Mouse (Mus musculus) liver, embryonic 15.5 days (tissue): ENCODE measurements at regions not wholly inside any gene's neighbourhood (a gene's known extent, or its start where the extent isn't known, plus 50 kb on each side); places are given as distances from the start of the nearest gene placed in this dataset.

ENCODE experiments used
- ATAC-seq: fragments of 200-750 bp; cut with Nextera tagmentation; 2 replicates; pipeline ENCODE4 v1.8.0; 2017; ENCODE audit warnings: moderate number of reproducible peaks, mild to moderate bottlenecking, moderate library complexity; ENCODE audit not compliant: insufficient read depth
- H3K27ac ChIP-seq: fragments of 300-500 bp; sonication (generic); replicated peaks from 2 replicates; pipeline ENCODE4 v1.5.1; 2015; ENCODE audit warnings: mild to moderate bottlenecking, inconsistent platforms
- H3K27me3 ChIP-seq: fragments of 300-500 bp; sonication (generic); 2 replicates; pipeline ENCODE4 v1.6.1; 2015; ENCODE audit warnings: mild to moderate bottlenecking, inconsistent platforms
- H3K36me3 ChIP-seq: fragments of 300-500 bp; sonication (generic); replicated peaks from 2 replicates; pipeline ENCODE4 v1.6.1; 2015; ENCODE audit warnings: moderate library complexity, mild to moderate bottlenecking, inconsistent platforms
- H3K4me1 ChIP-seq: fragments of 300-500 bp; sonication (generic); replicated peaks from 2 replicates; pipeline ENCODE4 v1.6.1; 2015; ENCODE audit warnings: inconsistent platforms
- H3K4me2 ChIP-seq: fragments of 300-500 bp; sonication (generic); 2 replicates; pipeline ENCODE4 v1.6.1; 2015; ENCODE audit warnings: moderate library complexity, mild to moderate bottlenecking, inconsistent platforms
- H3K4me3 ChIP-seq: fragments of 300-500 bp; sonication (generic); replicated peaks from 2 replicates; pipeline ENCODE4 v1.5.1; 2015; ENCODE audit warnings: mild to moderate bottlenecking, inconsistent platforms
- H3K9ac ChIP-seq: fragments of 300-500 bp; sonication (generic); 2 replicates; pipeline ENCODE4 v1.6.1; 2015; ENCODE audit warnings: moderate library complexity, mild to moderate bottlenecking, inconsistent platforms
- H3K9me3 ChIP-seq: fragments of 300-500 bp; sonication (generic); replicated peaks from 2 replicates; pipeline ENCODE4 v1.6.1; 2016; ENCODE audit warnings: inconsistent platforms
- WGBS: fragments of 180-500 bp; shearing (Covaris S2); methylation state at CpG from one replicate; pipeline ENCODE4 v1.1.7; 2015; ENCODE audit warnings: mixed read lengths; ENCODE audit not compliant: insufficient replicate concordance; 5-methylcytosine and 5-hydroxymethylcytosine counted together

GRCm38 (mm10) chr12:77928729-77929128 is 265.3 kb upstream of the Gm6657 start:
- no peak for ATAC-seq
- Histone ChIP-seq H3K4me1 (no peaks in the 10 kb centered on the region), H3K4me2 (no peak overlapping the region), H3K27ac (no peak overlapping the region), H3K9me3 (no peaks in the 10 kb centered on the region), H3K4me3 (no peak overlapping the region), H3K9ac (no peak overlapping the region), H3K27me3 (no peaks in the 10 kb centered on the region), H3K36me3 (no peaks in the 10 kb centered on the region)
- 60% methylated on average over 4 of the region's 4 CpGs for WGBS

DNA sequence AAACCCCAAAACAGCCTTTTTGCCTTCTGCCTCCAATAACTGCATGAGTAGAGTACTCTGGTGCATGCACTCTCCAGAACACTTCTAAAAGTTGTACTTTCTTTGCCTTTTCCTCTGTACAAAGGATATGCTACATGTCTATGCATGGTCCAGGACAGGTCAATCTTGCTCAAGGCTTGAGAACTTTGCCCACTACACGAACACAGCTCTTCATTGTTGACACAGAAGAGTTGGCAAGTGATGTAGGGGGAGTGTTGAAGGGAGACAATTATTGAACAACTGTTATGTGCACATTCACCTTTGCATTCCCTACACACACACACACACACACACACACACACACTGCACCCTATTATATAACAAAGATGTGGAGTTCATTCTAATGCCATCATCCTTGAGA is 264.5 kb upstream of the Gm6657 start:
- no peaks in the 10 kb centered on the region for H3K27me3 ChIP-seq
- no peaks in the 10 kb centered on the region for H3K4me1 ChIP-seq
- 29% methylated on average over 1 of the region's 1 CpGs for WGBS
- no peak overlapping the region for H3K9ac ChIP-seq
- no peaks in the 10 kb centered on the region for H3K9me3 ChIP-seq
- ATAC-seq: peak; percentile 44; the same call in 1 of the 2 replicates
- no peak overlapping the region for H3K4me2 ChIP-seq
- no peaks in the 10 kb centered on the region for H3K36me3 ChIP-seq
- no peak overlapping the region for H3K4me3 ChIP-seq
- H3K27ac ChIP-seq: no peak overlapping the region

GRCm38 (mm10) chr12:77943960-77944359 is 250.1 kb upstream of the Gm6657 start:
- Histone ChIP-seq H3K36me3 (no peaks in the 10 kb centered on the region), H3K4me1 (no peaks in the 10 kb centered on the region), H3K27ac (no peak overlapping the region), H3K4me2 (no peak overlapping the region), H3K4me3 (no peak overlapping the region), H3K9me3 (no peaks in the 10 kb centered on the region), H3K27me3 (no peaks in the 10 kb centered on the region), H3K9ac (no peak overlapping the region)
- 64% methylated on average over 8 of the region's 8 CpGs for WGBS
- no peak for ATAC-seq

DNA sequence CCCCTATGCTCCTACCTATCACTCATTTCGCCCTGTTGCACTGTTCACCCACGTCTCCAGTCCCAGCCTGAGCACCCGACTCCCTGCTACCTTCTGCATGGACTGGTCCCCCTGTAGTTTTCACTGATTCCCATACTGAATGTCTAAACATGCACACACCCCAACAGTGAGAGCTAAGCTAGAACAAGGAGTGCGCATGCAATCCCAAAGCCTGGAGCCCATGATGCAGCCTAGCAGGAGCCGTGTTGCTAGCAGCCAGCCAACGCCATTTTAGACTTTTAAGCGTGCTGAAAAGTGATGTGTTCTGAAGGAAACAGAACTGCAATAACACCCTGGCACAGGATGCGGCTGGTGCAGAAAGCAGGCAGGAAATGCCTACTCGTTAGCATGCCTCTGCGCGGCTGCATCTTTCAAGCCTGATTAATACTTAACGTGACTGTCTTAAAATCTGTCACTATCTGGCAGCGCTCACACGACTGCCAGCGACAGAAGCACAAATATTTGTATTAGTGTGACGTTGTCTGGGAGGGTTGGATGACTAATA is 244.5 kb upstream of the Gm6657 start:
- H3K4me2 ChIP-seq: peak overlapping the region; percentile 43
- H3K4me1 ChIP-seq: peaks cover 2% of the 10 kb centered on the region; the same call in 1 of the 2 replicates
- ATAC-seq: peak; percentile 49; the same call in 1 of the 2 replicates
- no peaks in the 10 kb centered on the region for H3K36me3 ChIP-seq
- WGBS: 14% methylated on average over 16 of the region's 16 CpGs
- peak overlapping the region; percentile 29; the same call in 1 of the 2 replicates for H3K27ac ChIP-seq
- H3K9me3 ChIP-seq: no peaks in the 10 kb centered on the region
- H3K4me3 ChIP-seq: 0 out of 2 replicates have a peak overlapping the region, but pooled peaks have one; percentile 2
- no peak overlapping the region for H3K9ac ChIP-seq
- H3K27me3 ChIP-seq: no peaks in the 10 kb centered on the region

GRCm38 (mm10) chr12:77952492-77952891 is 241.6 kb upstream of the Gm6657 start:
- WGBS: 19% methylated on average over 2 of the region's 2 CpGs
- Histone ChIP-seq H3K4me2 (no peak overlapping the region), H3K4me1 (peaks cover 2% of the 10 kb centered on the region; the same call in 1 of the 2 replicates)

GRCm38 (mm10) chr12:77962631-77963030 is 231.4 kb upstream of the Gm6657 start:
- Histone ChIP-seq H3K27ac (no peak overlapping the region), H3K9me3 (no peaks in the 10 kb centered on the region; the same call in 1 of the 2 replicates), H3K36me3 (no peaks in the 10 kb centered on the region), H3K27me3 (no peaks in the 10 kb centered on the region), H3K9ac (no peak overlapping the region), H3K4me1 (no peaks in the 10 kb centered on the region), H3K4me2 (no peak overlapping the region), H3K4me3 (no peak overlapping the region)
- 60% methylated on average over 6 of the region's 6 CpGs for WGBS
- ATAC-seq: no peak

More at GRCm38 (mm10) chr12:77952492-77952891, 241.6 kb upstream of the Gm6657 start:
- no peaks in the 10 kb centered on the region for H3K36me3 ChIP-seq
- no peak overlapping the region for H3K4me3 ChIP-seq
- peak; percentile 49; the same call in 1 of the 2 replicates for ATAC-seq
- H3K9me3 ChIP-seq: no peaks in the 10 kb centered on the region
- H3K9ac ChIP-seq: no peak overlapping the region
- H3K27me3 ChIP-seq: no peaks in the 10 kb centered on the region
- 0 out of 2 replicates have a peak overlapping the region, but pooled peaks have one; percentile 33 for H3K27ac ChIP-seq

- H3K27ac ChIP-seq: no peak overlapping the region
- no peaks in the 10 kb centered on the region for H3K9me3 ChIP-seq
- no peak for ATAC-seq
- no peak overlapping the region for H3K9ac ChIP-seq
- H3K36me3 ChIP-seq: no peaks in the 10 kb centered on the region
- H3K4me3 ChIP-seq: no peak overlapping the region
- WGBS: 37% methylated on average over 3 of the region's 3 CpGs
- H3K27me3 ChIP-seq: no peaks in the 10 kb centered on the region
- no peak overlapping the region for H3K4me2 ChIP-seq
- no peaks in the 10 kb centered on the region for H3K4me1 ChIP-seq
These were observed 225.5 kb upstream of the Gm6657 start for GRCm38 (mm10) chr12:77968543-77968942.

DNA sequence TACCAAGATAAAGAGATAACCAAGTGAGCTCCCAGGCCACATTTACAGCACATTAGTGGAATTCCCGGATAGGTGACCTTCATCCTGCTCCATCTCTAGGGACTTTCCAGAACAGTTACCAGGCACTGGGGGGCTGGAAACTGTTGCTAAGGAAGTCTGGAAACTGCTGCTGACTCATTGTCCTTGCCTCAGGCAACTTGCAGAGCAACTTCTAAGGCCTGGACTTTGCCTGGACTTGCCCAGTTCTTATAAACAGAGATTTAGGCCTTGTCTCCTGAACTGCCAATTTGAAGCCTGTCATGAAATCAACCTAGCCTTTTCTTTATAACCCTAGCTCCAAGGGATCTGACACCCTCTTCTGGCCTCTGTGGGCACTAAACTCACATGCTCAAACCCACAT is 224.0 kb upstream of the Gm6657 start:
- Histone ChIP-seq H3K9me3 (no peaks in the 10 kb centered on the region), H3K4me1 (no peaks in the 10 kb centered on the region), H3K9ac (no peak overlapping the region), H3K4me2 (no peak overlapping the region), H3K27ac (no peak overlapping the region), H3K27me3 (no peaks in the 10 kb centered on the region), H3K36me3 (no peaks in the 10 kb centered on the region), H3K4me3 (no peak overlapping the region)
- 47% methylated on average over 1 of the region's 1 CpGs for WGBS
- ATAC-seq: no peak

DNA sequence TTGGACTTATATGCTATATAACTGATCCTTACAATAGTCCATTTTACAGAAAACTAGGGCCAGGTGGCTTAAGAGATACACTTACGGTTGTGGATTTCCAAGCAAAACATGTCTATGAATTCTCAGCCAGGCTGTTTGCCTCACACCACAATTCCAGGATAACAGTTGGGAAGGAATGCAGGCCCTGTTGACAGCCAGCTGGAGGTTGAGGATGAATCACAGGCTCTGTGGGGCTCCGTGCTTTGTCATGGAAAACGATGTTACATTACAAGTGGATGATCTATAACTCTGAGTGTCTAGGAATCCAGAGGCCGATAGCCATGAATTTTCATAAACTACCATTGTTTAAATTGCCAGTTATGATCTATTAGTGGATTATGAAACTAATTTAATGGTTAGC is 221.9 kb upstream of the Gm6657 start:
- no peaks in the 10 kb centered on the region for H3K27me3 ChIP-seq
- H3K4me2 ChIP-seq: no peak overlapping the region
- H3K9ac ChIP-seq: no peak overlapping the region
- WGBS: 61% methylated on average over 4 of the region's 4 CpGs
- no peaks in the 10 kb centered on the region for H3K4me1 ChIP-seq
- no peak overlapping the region for H3K27ac ChIP-seq
- no peaks in the 10 kb centered on the region for H3K9me3 ChIP-seq
- no peak for ATAC-seq
- no peak overlapping the region for H3K4me3 ChIP-seq
- no peaks in the 10 kb centered on the region for H3K36me3 ChIP-seq

- no peak for ATAC-seq
- H3K27me3 ChIP-seq: no peaks in the 10 kb centered on the region
- no peak overlapping the region for H3K9ac ChIP-seq
- H3K4me3 ChIP-seq: no peak overlapping the region
- H3K4me1 ChIP-seq: no peaks in the 10 kb centered on the region
- WGBS: 55% methylated on average over 2 of the region's 2 CpGs
- H3K36me3 ChIP-seq: no peaks in the 10 kb centered on the region
- H3K27ac ChIP-seq: no peak overlapping the region
- no peaks in the 10 kb centered on the region for H3K9me3 ChIP-seq
- H3K4me2 ChIP-seq: no peak overlapping the region
These were observed 217.1 kb upstream of the Gm6657 start for GRCm38 (mm10) chr12:77976952-77977351.

GRCm38 (mm10) chr12:77986738-77987137 is 207.3 kb upstream of the Gm6657 start:
- H3K9ac ChIP-seq: no peak overlapping the region
- H3K27ac ChIP-seq: no peak overlapping the region
- 51% methylated on average over 8 of the region's 8 CpGs for WGBS
- H3K9me3 ChIP-seq: no peaks in the 10 kb centered on the region
- no peak overlapping the region for H3K4me3 ChIP-seq
- no peak overlapping the region for H3K4me2 ChIP-seq
- ATAC-seq: no peak
- no peaks in the 10 kb centered on the region for H3K4me1 ChIP-seq
- H3K36me3 ChIP-seq: no peaks in the 10 kb centered on the region
- no peaks in the 10 kb centered on the region for H3K27me3 ChIP-seq

GRCm38 (mm10) chr12:77989766-77990165 is 204.3 kb upstream of the Gm6657 start:
- WGBS: 47% methylated on average over 3 of the region's 3 CpGs
- H3K4me3 ChIP-seq: no peak overlapping the region
- no peak overlapping the region for H3K9ac ChIP-seq
- no peak overlapping the region for H3K27ac ChIP-seq
- H3K27me3 ChIP-seq: no peaks in the 10 kb centered on the region
- H3K9me3 ChIP-seq: no peaks in the 10 kb centered on the region
- H3K4me2 ChIP-seq: no peak overlapping the region
- H3K4me1 ChIP-seq: no peaks in the 10 kb centered on the region
- H3K36me3 ChIP-seq: no peaks in the 10 kb centered on the region
- ATAC-seq: no peak
